Mouse (Mus musculus) testis, adult 2 months (tissue): ENCODE results near the gene Pip5k1b. TPM values are rescaled to one million over a fixed set of nuclear protein-coding genes. Genes with fewer than 3 reads are reported as not detected.

Source experiments
- H3K27ac ChIP-seq: fragments of 200-500 bp; 2 replicates; pipeline ENCODE4 v1.5.1; 2012; ENCODE audit warnings: low read depth, low read length; ENCODE audit not compliant: control insufficient read depth, insufficient read depth
- H3K27me3 ChIP-seq: fragments of 200-500 bp; 2 replicates; pipeline ENCODE4 v1.6.1; 2012; ENCODE audit warnings: mild to moderate bottlenecking, low read length, moderate library complexity; ENCODE audit not compliant: control insufficient read depth, insufficient read depth
- H3K36me3 ChIP-seq: fragments of 200-500 bp; 2 replicates; pipeline ENCODE4 v1.6.1; 2012; ENCODE audit warnings: mild to moderate bottlenecking, low read length; ENCODE audit not compliant: control insufficient read depth, insufficient read depth
- H3K4me1 ChIP-seq: fragments of 200-500 bp; 2 replicates; pipeline ENCODE4 v1.6.1; 2012; ENCODE audit warnings: low read length; ENCODE audit not compliant: control insufficient read depth, insufficient read depth
- H3K4me3 ChIP-seq: fragments of 200-500 bp; 2 replicates; pipeline ENCODE4 v1.5.1; 2012; ENCODE audit warnings: low read depth, mild to moderate bottlenecking, low read length, moderate library complexity, mixed read lengths; ENCODE audit not compliant: control insufficient read depth
- CTCF ChIP-seq: fragments of 200-500 bp; IDR thresholded peaks from 2 replicates; pipeline ENCODE4 v1.5.1; 2012; ENCODE audit warnings: low read depth, mild to moderate bottlenecking, inconsistent platforms, low read length, moderate library complexity; ENCODE audit not compliant: control insufficient read depth, insufficient read depth, insufficient replicate concordance
- POLR2A ChIP-seq: fragments of 200-500 bp; IDR thresholded peaks from 2 replicates; pipeline ENCODE4 v1.6.1; 2012; ENCODE audit warnings: low read depth, mild to moderate bottlenecking, inconsistent platforms, low read length, moderate library complexity; ENCODE audit not compliant: control insufficient read depth
- polyA plus RNA-seq: library from polyadenylated mRNA; depleted of rRNA; stranded (reverse); fragments of >200 nt; gene quantifications from 2 replicates; pipeline ENCODE4 v1.2.3, GENCODE M21; 2012

The Pip5k1b gene
- polyA plus RNA-seq, 1 experiment: 6.1 TPM

- no peak overlapping the region for H3K27ac ChIP-seq
- TF ChIP-seq POLR2A: no peak
- no peak for TF ChIP-seq CTCF
- H3K36me3 ChIP-seq: no peaks in the 10 kb centered on the region
- H3K4me3 ChIP-seq: no peak overlapping the region
- H3K4me1 ChIP-seq: no peaks in the 10 kb centered on the region
- H3K27me3 ChIP-seq: no peaks in the 10 kb centered on the region
Observed at GRCm38 (mm10) chr19:24316060-24316725, 239.5 kb downstream of the Pip5k1b start.

GRCm38 (mm10) chr19:24315234-24315633 lies 240.4 kb downstream of the Pip5k1b start:
- TF ChIP-seq POLR2A: no peak
- TF ChIP-seq CTCF: no peak
- H3K27ac ChIP-seq: no peak overlapping the region
- no peak overlapping the region for H3K4me3 ChIP-seq
- no peaks in the 10 kb centered on the region for H3K4me1 ChIP-seq
- no peaks in the 10 kb centered on the region for H3K36me3 ChIP-seq
- H3K27me3 ChIP-seq: no peaks in the 10 kb centered on the region

- no peak overlapping the region for H3K27ac ChIP-seq
- H3K4me1 ChIP-seq: no peaks in the 10 kb centered on the region
- no peaks in the 10 kb centered on the region for H3K27me3 ChIP-seq
- TF ChIP-seq POLR2A (no peak), CTCF (no peak)
- no peak overlapping the region for H3K4me3 ChIP-seq
- no peaks in the 10 kb centered on the region for H3K36me3 ChIP-seq
Observed at GRCm38 (mm10) chr19:24314676-24315075, 241.0 kb downstream of the Pip5k1b start.

GRCm38 (mm10) chr19:24312556-24313342 lies 242.9 kb downstream of the Pip5k1b start:
- Histone ChIP-seq H3K4me3 (no peak overlapping the region), H3K4me1 (no peaks in the 10 kb centered on the region), H3K27ac (no peak overlapping the region), H3K27me3 (no peaks in the 10 kb centered on the region), H3K36me3 (no peaks in the 10 kb centered on the region)
- TF ChIP-seq CTCF: no peak
- no peak for TF ChIP-seq POLR2A

GRCm38 (mm10) chr19:24312046-24312445 lies 243.6 kb downstream of the Pip5k1b start:
- Histone ChIP-seq H3K4me1 (no peaks in the 10 kb centered on the region), H3K27ac (no peak overlapping the region)
- TF ChIP-seq POLR2A: no peak

GRCm38 (mm10) chr19:24308305-24308705 lies 247.4 kb downstream of the Pip5k1b start:
- Histone ChIP-seq H3K36me3 (no peaks in the 10 kb centered on the region), H3K27me3 (no peaks in the 10 kb centered on the region), H3K4me1 (no peaks in the 10 kb centered on the region), H3K4me3 (no peak overlapping the region), H3K27ac (no peak overlapping the region)
- no peak for TF ChIP-seq CTCF
- TF ChIP-seq POLR2A: no peak

More at GRCm38 (mm10) chr19:24312046-24312445, 243.6 kb downstream of the Pip5k1b start:
- no peaks in the 10 kb centered on the region for H3K27me3 ChIP-seq
- H3K36me3 ChIP-seq: no peaks in the 10 kb centered on the region
- no peak overlapping the region for H3K4me3 ChIP-seq

- H3K36me3 ChIP-seq: no peaks in the 10 kb centered on the region
- H3K4me3 ChIP-seq: no peak overlapping the region
- TF ChIP-seq POLR2A: no peak
- TF ChIP-seq CTCF: no peak
- H3K27me3 ChIP-seq: no peaks in the 10 kb centered on the region
- no peak overlapping the region for H3K27ac ChIP-seq
- no peaks in the 10 kb centered on the region for H3K4me1 ChIP-seq
Observed at GRCm38 (mm10) chr19:24307271-24308221, 248.1 kb downstream of the Pip5k1b start.
